Mouse (Mus musculus): ENCODE data around the gene Gdf3. TPM values are rescaled to one million over a fixed set of nuclear protein-coding genes. Genes with fewer than 3 reads are reported as not detected.

The Gdf3 gene
- polyA plus RNA-seq, 1 experiment from 2014 or later = 0.09 TPM

- Histone ChIP-seq H3K27ac (ENCODE audit: low read depth, low read length) (no peak overlapping the region), H3K4me2 (replicated peaks; ENCODE audit: low read depth) (no peak overlapping the region), H3K9ac (ENCODE audit: low read depth, low read length) (no peak overlapping the region), H3K4me1 (replicated peaks; ENCODE audit: control insufficient read depth, insufficient read depth, low read length) (no peaks in the 10 kb centered on the region), H3K36me3 (ENCODE audit: control insufficient read depth, insufficient read depth) (no peaks in the 10 kb centered on the region), H3K9me3 (ENCODE audit: control insufficient read depth) (no peaks in the 10 kb centered on the region), H3K4me3 (ENCODE audit: low read depth, low read length) (no peak overlapping the region), H3K27me3 (replicated peaks; ENCODE audit: control insufficient read depth, insufficient read depth, low read length) (no peaks in the 10 kb centered on the region)
- ATAC-seq = no peak
- 89% methylated on average over 9 of the region's 9 CpGs for WGBS
- no peak for TF ChIP-seq CTCF (IDR thresholded peaks at IDR 0.05; ENCODE audit: low read depth)
These were observed 44.7 kb downstream of the Gdf3 start for GRCm38 (mm10) chr6:122565070-122565784.

- TF ChIP-seq CTCF (IDR thresholded peaks at IDR 0.05; ENCODE audit: low read depth) = peak; percentile 90
- no peaks in the 10 kb centered on the region for H3K27me3 ChIP-seq (replicated peaks; ENCODE audit: control insufficient read depth, insufficient read depth, low read length)
- no peak for ATAC-seq
- no peaks in the 10 kb centered on the region for H3K36me3 ChIP-seq (ENCODE audit: control insufficient read depth, insufficient read depth)
- H3K4me1 ChIP-seq (replicated peaks; ENCODE audit: control insufficient read depth, insufficient read depth, low read length) = no peaks in the 10 kb centered on the region
- H3K27ac ChIP-seq (ENCODE audit: low read depth, low read length) = no peak overlapping the region
- H3K9ac ChIP-seq (ENCODE audit: low read depth, low read length) = no peak overlapping the region
- H3K4me2 ChIP-seq (replicated peaks; ENCODE audit: low read depth) = peak overlapping the region; percentile 35
- 1% methylated on average over 6 of the region's 6 CpGs for WGBS
- no peaks in the 10 kb centered on the region for H3K9me3 ChIP-seq (ENCODE audit: control insufficient read depth)
- H3K4me3 ChIP-seq (ENCODE audit: low read depth, low read length) = no peak overlapping the region
These were observed 47.4 kb downstream of the Gdf3 start for GRCm38 (mm10) chr6:122562463-122562862.

- Histone ChIP-seq H3K36me3 (ENCODE audit: control insufficient read depth, insufficient read depth) (no peaks in the 10 kb centered on the region), H3K4me2 (replicated peaks; ENCODE audit: low read depth) (no peak overlapping the region; the same call in 1 of the 2 replicates), H3K4me1 (replicated peaks; ENCODE audit: control insufficient read depth, insufficient read depth, low read length) (no peaks in the 10 kb centered on the region), H3K9ac (ENCODE audit: low read depth, low read length) (no peak overlapping the region), H3K9me3 (ENCODE audit: control insufficient read depth) (no peaks in the 10 kb centered on the region), H3K27me3 (replicated peaks; ENCODE audit: control insufficient read depth, insufficient read depth, low read length) (no peaks in the 10 kb centered on the region), H3K4me3 (ENCODE audit: low read depth, low read length) (no peak overlapping the region), H3K27ac (ENCODE audit: low read depth, low read length) (no peak overlapping the region)
- 86% methylated on average over 20 of the region's 20 CpGs for WGBS
- ATAC-seq = peak; percentile 35; the same call in 1 of the 2 replicates
- TF ChIP-seq CTCF (IDR thresholded peaks at IDR 0.05; ENCODE audit: low read depth) = no peak
These were observed 48.9 kb downstream of the Gdf3 start for GRCm38 (mm10) chr6:122561005-122561404.

DNA sequence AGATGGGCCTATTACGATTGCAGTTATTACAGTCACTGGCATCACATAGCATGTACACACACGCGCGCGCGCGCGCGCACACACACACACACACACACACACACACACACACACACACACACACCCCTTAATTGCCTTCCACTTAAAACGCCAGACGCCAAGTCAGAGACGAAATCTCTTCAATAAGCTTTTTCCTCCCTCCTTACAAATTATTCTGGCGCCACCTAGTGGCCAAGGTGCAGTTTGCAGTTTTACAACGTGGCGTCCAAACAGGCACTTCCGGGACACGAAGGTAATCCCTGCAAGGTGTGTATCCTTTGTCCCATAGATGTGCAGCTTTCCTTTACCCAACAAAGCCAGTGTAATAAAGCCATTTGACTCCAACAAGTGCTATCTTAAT, 49.5 kb downstream of the Gdf3 start:
- Histone ChIP-seq H3K4me3 (ENCODE audit: low read depth, low read length) (0 out of 2 replicates have a peak overlapping the region, but pooled peaks have one; percentile 5), H3K36me3 (ENCODE audit: control insufficient read depth, insufficient read depth) (no peaks in the 10 kb centered on the region), H3K4me2 (replicated peaks; ENCODE audit: low read depth) (peak overlapping the region; percentile 50), H3K4me1 (replicated peaks; ENCODE audit: control insufficient read depth, insufficient read depth, low read length) (no peaks in the 10 kb centered on the region), H3K9ac (ENCODE audit: low read depth, low read length) (no peak overlapping the region), H3K27me3 (replicated peaks; ENCODE audit: control insufficient read depth, insufficient read depth, low read length) (no peaks in the 10 kb centered on the region), H3K9me3 (ENCODE audit: control insufficient read depth) (no peaks in the 10 kb centered on the region), H3K27ac (ENCODE audit: low read depth, low read length) (no peak overlapping the region)
- 2% methylated on average over 17 of the region's 17 CpGs for WGBS
- ATAC-seq = peak; percentile 42; the same call in 1 of the 2 replicates
- TF ChIP-seq CTCF (IDR thresholded peaks at IDR 0.05; ENCODE audit: low read depth) = peak; percentile 89

- peak; percentile 83 for TF ChIP-seq CTCF (IDR thresholded peaks at IDR 0.05; ENCODE audit: low read depth)
- Histone ChIP-seq H3K4me2 (replicated peaks; ENCODE audit: low read depth) (peak overlapping the region; percentile 4; the same call in 1 of the 2 replicates), H3K9ac (ENCODE audit: low read depth, low read length) (no peak overlapping the region), H3K4me3 (ENCODE audit: low read depth, low read length) (no peak overlapping the region), H3K36me3 (ENCODE audit: control insufficient read depth, insufficient read depth) (no peaks in the 10 kb centered on the region), H3K4me1 (replicated peaks; ENCODE audit: control insufficient read depth, insufficient read depth, low read length) (no peaks in the 10 kb centered on the region), H3K27ac (ENCODE audit: low read depth, low read length) (no peak overlapping the region), H3K9me3 (ENCODE audit: control insufficient read depth) (no peaks in the 10 kb centered on the region), H3K27me3 (replicated peaks; ENCODE audit: control insufficient read depth, insufficient read depth, low read length) (no peaks in the 10 kb centered on the region)
- WGBS = 23% methylated on average over 15 of the region's 15 CpGs
- ATAC-seq = no peak
These were observed 52.8 kb downstream of the Gdf3 start for GRCm38 (mm10) chr6:122556959-122557561.

Other genes starting within 250 kb of the Gdf3 start
- gene Rimklb, start 111.3 kb downstream of the Gdf3 start, polyA plus RNA-seq (2015; fragmentation: Nextera tagmentation; extraction: Ambion mirVana) = 1.3 and 1.5 TPM in 2 replicates
- gene Mfap5, start 104.2 kb downstream of the Gdf3 start, polyA plus RNA-seq (2015; fragmentation: Nextera tagmentation; extraction: Ambion mirVana) = 23.6 and 30.5 TPM in 2 replicates
- not detected in 2 replicates for gene Aicda, start 56.3 kb downstream of the Gdf3 start, polyA plus RNA-seq (2015; fragmentation: Nextera tagmentation; extraction: Ambion mirVana)
- 23.8 and 26.0 TPM in 2 replicates for gene Apobec1, start 7.6 kb downstream of the Gdf3 start, polyA plus RNA-seq (2015; fragmentation: Nextera tagmentation; extraction: Ambion mirVana)
- gene Dppa3, start 16.3 kb upstream of the Gdf3 start, polyA plus RNA-seq (2015; fragmentation: Nextera tagmentation; extraction: Ambion mirVana) = not detected in 2 replicates
- 0.08 and 0.12 TPM in 2 replicates for gene Nanog, start 97.4 kb upstream of the Gdf3 start, polyA plus RNA-seq (2015; fragmentation: Nextera tagmentation; extraction: Ambion mirVana)
- gene Slc2a3, start 191.6 kb upstream of the Gdf3 start, polyA plus RNA-seq (2015; fragmentation: Nextera tagmentation; extraction: Ambion mirVana) = 2.9 TPM in 2 replicates
- gene Foxj2, start 209.8 kb upstream of the Gdf3 start, polyA plus RNA-seq (2015; fragmentation: Nextera tagmentation; extraction: Ambion mirVana) = 2.8 and 2.9 TPM in 2 replicates
- gene C3ar1, start 246.1 kb upstream of the Gdf3 start, polyA plus RNA-seq (2015; fragmentation: Nextera tagmentation; extraction: Ambion mirVana) = 2.1 and 2.2 TPM in 2 replicates

Data from intestine, postnatal 0 days (tissue).